Mouse (Mus musculus): ENCODE measurements at regions not wholly inside any gene's neighbourhood (a gene's known extent, or its start where the extent isn't known, plus 50 kb on each side); places are given as distances from the start of the nearest gene placed in this dataset.

- 0 out of 2 replicates have a peak, but pooled peaks cover 3% of the 10 kb centered on the region for H3K27me3 ChIP-seq (ENCODE audit: insufficient read depth, low read length)
- H3K4me3 ChIP-seq (replicated peaks; ENCODE audit: low read length) = no peak overlapping the region
- no peaks in the 10 kb centered on the region for H3K4me1 ChIP-seq (replicated peaks; ENCODE audit: low read depth, low read length)
- H3K9me3 ChIP-seq (ENCODE audit: low read length) = no peaks in the 10 kb centered on the region
- H3K36me3 ChIP-seq (ENCODE audit: insufficient read depth, low read length) = no peaks in the 10 kb centered on the region
- TF ChIP-seq NANOG (IDR thresholded peaks at IDR 0.05; ENCODE audit: borderline replicate concordance, low read length) (no peak), POU5F1 (IDR thresholded peaks at IDR 0.05; ENCODE audit: borderline replicate concordance, low read length) (no peak), CTCF (conservative IDR thresholded peaks at IDR 0.05; ENCODE audit: low read length) (no peak)
Observed at GRCm38 (mm10) chr1:193790579-193790978, 420.5 kb upstream of the Camk1g start.

GRCm38 (mm10) chr1:193788496-193788895, 418.4 kb upstream of the Camk1g start:
- Histone ChIP-seq H3K27me3 (ENCODE audit: insufficient read depth, low read length) (peaks cover 5% of the 10 kb centered on the region; the same call in 1 of the 2 replicates), H3K4me3 (replicated peaks; ENCODE audit: low read length) (no peak overlapping the region), H3K36me3 (ENCODE audit: insufficient read depth, low read length) (no peaks in the 10 kb centered on the region), H3K9me3 (ENCODE audit: low read length) (no peaks in the 10 kb centered on the region), H3K4me1 (replicated peaks; ENCODE audit: low read depth, low read length) (no peaks in the 10 kb centered on the region)
- no peak for TF ChIP-seq POU5F1 (IDR thresholded peaks at IDR 0.05; ENCODE audit: borderline replicate concordance, low read length)
- TF ChIP-seq CTCF (conservative IDR thresholded peaks at IDR 0.05; ENCODE audit: low read length) = no peak
- no peak for TF ChIP-seq NANOG (IDR thresholded peaks at IDR 0.05; ENCODE audit: borderline replicate concordance, low read length)

GRCm38 (mm10) chr1:193787417-193787816, 417.3 kb upstream of the Camk1g start:
- peaks cover 5% of the 10 kb centered on the region; the same call in 1 of the 2 replicates for H3K27me3 ChIP-seq (ENCODE audit: insufficient read depth, low read length)
- H3K4me3 ChIP-seq (replicated peaks; ENCODE audit: low read length) = no peak overlapping the region
- TF ChIP-seq POU5F1 (IDR thresholded peaks at IDR 0.05; ENCODE audit: borderline replicate concordance, low read length) (no peak), CTCF (conservative IDR thresholded peaks at IDR 0.05; ENCODE audit: low read length) (no peak), NANOG (IDR thresholded peaks at IDR 0.05; ENCODE audit: borderline replicate concordance, low read length) (no peak)
- H3K9me3 ChIP-seq (ENCODE audit: low read length) = no peaks in the 10 kb centered on the region
- no peaks in the 10 kb centered on the region for H3K4me1 ChIP-seq (replicated peaks; ENCODE audit: low read depth, low read length)
- H3K36me3 ChIP-seq (ENCODE audit: insufficient read depth, low read length) = no peaks in the 10 kb centered on the region

- Histone ChIP-seq H3K36me3 (ENCODE audit: insufficient read depth, low read length) (no peaks in the 10 kb centered on the region), H3K4me1 (replicated peaks; ENCODE audit: low read depth, low read length) (no peaks in the 10 kb centered on the region), H3K27me3 (ENCODE audit: insufficient read depth, low read length) (peaks cover 5% of the 10 kb centered on the region; the same call in 1 of the 2 replicates), H3K4me3 (replicated peaks; ENCODE audit: low read length) (no peak overlapping the region), H3K9me3 (ENCODE audit: low read length) (no peaks in the 10 kb centered on the region)
- TF ChIP-seq POU5F1 (IDR thresholded peaks at IDR 0.05; ENCODE audit: borderline replicate concordance, low read length) (no peak), NANOG (IDR thresholded peaks at IDR 0.05; ENCODE audit: borderline replicate concordance, low read length) (no peak), CTCF (conservative IDR thresholded peaks at IDR 0.05; ENCODE audit: low read length) (no peak)
Observed at GRCm38 (mm10) chr1:193784966-193785365, 414.9 kb upstream of the Camk1g start.

- H3K36me3 ChIP-seq (ENCODE audit: insufficient read depth, low read length) = no peaks in the 10 kb centered on the region
- TF ChIP-seq POU5F1 (IDR thresholded peaks at IDR 0.05; ENCODE audit: borderline replicate concordance, low read length) = no peak
- no peak for TF ChIP-seq NANOG (IDR thresholded peaks at IDR 0.05; ENCODE audit: borderline replicate concordance, low read length)
- TF ChIP-seq CTCF (conservative IDR thresholded peaks at IDR 0.05; ENCODE audit: low read length) = no peak
Observed at GRCm38 (mm10) chr1:193784526-193784925, 414.4 kb upstream of the Camk1g start.

GRCm38 (mm10) chr1:193778181-193778580, 408.1 kb upstream of the Camk1g start:
- H3K9me3 ChIP-seq (ENCODE audit: low read length) = no peaks in the 10 kb centered on the region
- TF ChIP-seq POU5F1 (IDR thresholded peaks at IDR 0.05; ENCODE audit: borderline replicate concordance, low read length) (no peak), NANOG (IDR thresholded peaks at IDR 0.05; ENCODE audit: borderline replicate concordance, low read length) (no peak), CTCF (conservative IDR thresholded peaks at IDR 0.05; ENCODE audit: low read length) (no peak)
- H3K4me1 ChIP-seq (replicated peaks; ENCODE audit: low read depth, low read length) = no peaks in the 10 kb centered on the region
- H3K27me3 ChIP-seq (ENCODE audit: insufficient read depth, low read length) = no peaks in the 10 kb centered on the region
- H3K4me3 ChIP-seq (replicated peaks; ENCODE audit: low read length) = no peak overlapping the region
- no peaks in the 10 kb centered on the region for H3K36me3 ChIP-seq (ENCODE audit: insufficient read depth, low read length)

More at GRCm38 (mm10) chr1:193784526-193784925, 414.4 kb upstream of the Camk1g start:
- Histone ChIP-seq H3K27me3 (ENCODE audit: insufficient read depth, low read length) (peaks cover 2% of the 10 kb centered on the region; the same call in 1 of the 2 replicates), H3K4me1 (replicated peaks; ENCODE audit: low read depth, low read length) (no peaks in the 10 kb centered on the region), H3K9me3 (ENCODE audit: low read length) (no peaks in the 10 kb centered on the region), H3K4me3 (replicated peaks; ENCODE audit: low read length) (no peak overlapping the region)

- TF ChIP-seq POU5F1 (IDR thresholded peaks at IDR 0.05; ENCODE audit: borderline replicate concordance, low read length) = no peak
- TF ChIP-seq NANOG (IDR thresholded peaks at IDR 0.05; ENCODE audit: borderline replicate concordance, low read length) = no peak
- TF ChIP-seq CTCF (conservative IDR thresholded peaks at IDR 0.05; ENCODE audit: low read length) = no peak
- H3K36me3 ChIP-seq (ENCODE audit: insufficient read depth, low read length) = no peaks in the 10 kb centered on the region
- no peak overlapping the region for H3K4me3 ChIP-seq (replicated peaks; ENCODE audit: low read length)
- H3K27me3 ChIP-seq (ENCODE audit: insufficient read depth, low read length) = no peaks in the 10 kb centered on the region
- H3K4me1 ChIP-seq (replicated peaks; ENCODE audit: low read depth, low read length) = no peaks in the 10 kb centered on the region
- no peaks in the 10 kb centered on the region for H3K9me3 ChIP-seq (ENCODE audit: low read length)
Observed at GRCm38 (mm10) chr1:193769546-193769945, 399.4 kb upstream of the Camk1g start.

GRCm38 (mm10) chr1:193764103-193764502, 394.0 kb upstream of the Camk1g start:
- no peak overlapping the region for H3K4me3 ChIP-seq (replicated peaks; ENCODE audit: low read length)
- H3K27me3 ChIP-seq (ENCODE audit: insufficient read depth, low read length) = no peaks in the 10 kb centered on the region
- H3K9me3 ChIP-seq (ENCODE audit: low read length) = no peaks in the 10 kb centered on the region
- no peaks in the 10 kb centered on the region for H3K4me1 ChIP-seq (replicated peaks; ENCODE audit: low read depth, low read length)
- TF ChIP-seq CTCF (conservative IDR thresholded peaks at IDR 0.05; ENCODE audit: low read length) = no peak
- no peaks in the 10 kb centered on the region for H3K36me3 ChIP-seq (ENCODE audit: insufficient read depth, low read length)

- Histone ChIP-seq H3K36me3 (ENCODE audit: insufficient read depth, low read length) (no peaks in the 10 kb centered on the region), H3K4me1 (replicated peaks; ENCODE audit: low read depth, low read length) (peaks cover 5% of the 10 kb centered on the region), H3K4me3 (replicated peaks; ENCODE audit: low read length) (no peak overlapping the region), H3K27me3 (ENCODE audit: insufficient read depth, low read length) (peaks cover 2% of the 10 kb centered on the region; the same call in 1 of the 2 replicates), H3K9me3 (ENCODE audit: low read length) (no peaks in the 10 kb centered on the region)
- no peak for TF ChIP-seq NANOG (IDR thresholded peaks at IDR 0.05; ENCODE audit: borderline replicate concordance, low read length)
- TF ChIP-seq POU5F1 (IDR thresholded peaks at IDR 0.05; ENCODE audit: borderline replicate concordance, low read length) = no peak
- no peak for TF ChIP-seq CTCF (conservative IDR thresholded peaks at IDR 0.05; ENCODE audit: low read length)
Observed at GRCm38 (mm10) chr1:193751819-193752251, 381.7 kb upstream of the Camk1g start.

Data from E14TG2a.4 (cell line).